9 mouse cellular contexts compared by ENCODE assay signal in genomic region chr13:35469361-35470198, GRCm38 (mm10).
A peak's percentile ranks its signal among the peaks of the same experiment; 100 is the strongest.
DNase-seq lines count a peak whose midpoint lies in the region; ATAC-seq lines count a peak whose summit lies in the region.
"Had no signal": no experiment of that assay in that cellular context is flagged by ENCODE, and none has a peak within 500 bp of the region (broad histone marks: within the 10 kb centered on the region; RNA-seq: fewer than 3 reads in every experiment).

No protein-coding gene starts in this region.

- no peak overlapping the region for H3K4me2 ChIP-seq in forebrain, embryonic 13.5 days
- no peak overlapping the region for H3K4me2 ChIP-seq in forebrain, embryonic 11.5 days (ENCODE audit: low read depth, low read length, severe bottlenecking)
- H3K4me2 ChIP-seq: limb, embryonic 12.5 days had no signal

- no peak for DNase-seq in forebrain, embryonic 11.5 days (ENCODE audit: low spot score)
- peak; percentile 77 for DNase-seq in 3T3-L1 (ENCODE audit: low read depth, low spot score)
- peak; percentile 53 for DNase-seq in fibroblast of lung, adult 2 months (ENCODE audit: low read depth)
- peak; percentile 62 to 84 for DNase-seq in layer of hippocampus, adult 18-20 months (ENCODE audit: low spot score in 2 of 2)
- peak; percentile 88 for DNase-seq in lung, postnatal 36 days
- DNase-seq in thymus, postnatal 4 days: no peak
- DNase-seq in gastrocnemius, adult 18-20 months (ENCODE audit: low spot score): no peak

- 40% methylated on average over 11 of the region's 11 CpGs for WGBS in forebrain, embryonic 13.5 days
- 81% methylated on average over 11 of the region's 11 CpGs for WGBS in forebrain, embryonic 11.5 days

- no peaks in the 10 kb centered on the region for H3K27me3 ChIP-seq in forebrain, embryonic 13.5 days
- H3K27me3 ChIP-seq in forebrain, embryonic 11.5 days (ENCODE audit: control insufficient read depth, insufficient read depth, low read length): no peaks in the 10 kb centered on the region
- H3K27me3 ChIP-seq: limb, embryonic 12.5 days had no signal

- no peak overlapping the region for H3K4me3 ChIP-seq in forebrain, embryonic 13.5 days
- no peak overlapping the region for H3K4me3 ChIP-seq in forebrain, embryonic 11.5 days (ENCODE audit: low read depth, low read length)
- H3K4me3 ChIP-seq: limb, embryonic 12.5 days had no signal

- ATAC-seq in forebrain, embryonic 13.5 days: peak; percentile 90
- ATAC-seq in forebrain, embryonic 11.5 days (replicated peaks; ENCODE audit: low FRiP score): no peak

- H3K27ac ChIP-seq in forebrain, embryonic 13.5 days: no peak overlapping the region
- no peak overlapping the region for H3K27ac ChIP-seq in forebrain, embryonic 11.5 days (ENCODE audit: low read depth, low read length)
- H3K27ac ChIP-seq: limb, embryonic 12.5 days had no signal

- H3K9me3 ChIP-seq in forebrain, embryonic 13.5 days (replicated peaks): no peaks in the 10 kb centered on the region
- H3K9me3 ChIP-seq in forebrain, embryonic 11.5 days (ENCODE audit: control insufficient read depth, low read length): no peaks in the 10 kb centered on the region
- H3K9me3 ChIP-seq: limb, embryonic 12.5 days had no signal

- H3K4me1 ChIP-seq in forebrain, embryonic 13.5 days: peaks cover 3% of the 10 kb centered on the region; the same call in 1 of the 2 replicates
- H3K4me1 ChIP-seq in forebrain, embryonic 11.5 days (replicated peaks; ENCODE audit: control insufficient read depth, insufficient read depth, low read length): no peaks in the 10 kb centered on the region
- H3K4me1 ChIP-seq: limb, embryonic 12.5 days had no signal

- no peak overlapping the region for H3K9ac ChIP-seq in forebrain, embryonic 13.5 days
- no peak overlapping the region for H3K9ac ChIP-seq in forebrain, embryonic 11.5 days (ENCODE audit: low read length)
- H3K9ac ChIP-seq: limb, embryonic 12.5 days had no signal

- H3K36me3 ChIP-seq in forebrain, embryonic 13.5 days (ENCODE audit: poor library complexity, severe bottlenecking): no peaks in the 10 kb centered on the region
- no peaks in the 10 kb centered on the region for H3K36me3 ChIP-seq in forebrain, embryonic 11.5 days (ENCODE audit: control insufficient read depth, insufficient read depth, low read length)
- H3K36me3 ChIP-seq: limb, embryonic 12.5 days had no signal

Comparison
In these comparisons a context has a peak if more than half of its experiments do, and no peak if none do; other contexts are left out.
1. DNase-seq: peak in 3T3-L1 (single experiment), fibroblast of lung, adult 2 months (single experiment), layer of hippocampus, adult 18-20 months (2 of 2) and lung, postnatal 36 days (single experiment); none in forebrain, embryonic 11.5 days (single experiment), thymus, postnatal 4 days (single experiment) and gastrocnemius, adult 18-20 months (single experiment).